Mouse (Mus musculus) stomach, embryonic 15.5 days (tissue): ENCODE measurements around the gene Sult2b1. TPM values are rescaled to one million over a fixed set of nuclear protein-coding genes. Genes with fewer than 3 reads are reported as not detected.

Source experiments
- ATAC-seq: fragments of 200-750 bp; cut with Nextera tagmentation; 2 replicates; pipeline ENCODE4 v1.8.0; 2017; ENCODE audit warnings: low read depth, moderate number of reproducible peaks, moderate TSS enrichment; ENCODE audit not compliant: insufficient read depth, low FRiP score
- H3K27ac ChIP-seq: fragments of 300-500 bp; sonication (generic); 2 replicates; pipeline ENCODE4 v1.5.1; 2015; ENCODE audit warnings: mild to moderate bottlenecking, inconsistent platforms
- H3K27me3 ChIP-seq: fragments of 300-500 bp; sonication (generic); replicated peaks from 2 replicates; pipeline ENCODE4 v1.6.1; 2015; ENCODE audit warnings: inconsistent platforms
- H3K36me3 ChIP-seq: fragments of 300-500 bp; sonication (generic); 2 replicates; pipeline ENCODE4 v1.6.1; 2015; ENCODE audit warnings: inconsistent platforms
- H3K4me1 ChIP-seq: fragments of 300-500 bp; sonication (generic); 2 replicates; pipeline ENCODE4 v1.6.1; 2015; ENCODE audit warnings: inconsistent platforms
- H3K4me2 ChIP-seq: fragments of 300-500 bp; sonication (generic); 2 replicates; pipeline ENCODE4 v1.6.1; 2015; ENCODE audit warnings: mild to moderate bottlenecking, inconsistent platforms
- H3K4me3 ChIP-seq: fragments of 300-500 bp; sonication (generic); replicated peaks from 2 replicates; pipeline ENCODE4 v1.5.1; 2015; ENCODE audit warnings: inconsistent platforms
- H3K9ac ChIP-seq: fragments of 300-500 bp; sonication (generic); 2 replicates; pipeline ENCODE4 v1.6.1; 2015; ENCODE audit warnings: inconsistent platforms
- H3K9me3 ChIP-seq: fragments of 300-500 bp; sonication (generic); 2 replicates; pipeline ENCODE4 v1.6.1; 2016; ENCODE audit warnings: inconsistent platforms
- WGBS: fragments of 180-500 bp; shearing (Covaris S2); methylation state at CpG from one replicate; pipeline ENCODE4 v1.1.7; 2015; 5-methylcytosine and 5-hydroxymethylcytosine counted together
- polyA plus RNA-seq: library from polyadenylated mRNA; unstranded; fragments of >200 nt; fragmentation: Nextera tagmentation; extraction: Ambion mirVana; gene quantifications from 2 replicates; pipeline ENCODE4 v1.2.1, GENCODE M21; 2015

Sult2b1 gene
- polyA plus RNA-seq, 1 experiment from 2014 or later = 14.4 TPM

DNA sequence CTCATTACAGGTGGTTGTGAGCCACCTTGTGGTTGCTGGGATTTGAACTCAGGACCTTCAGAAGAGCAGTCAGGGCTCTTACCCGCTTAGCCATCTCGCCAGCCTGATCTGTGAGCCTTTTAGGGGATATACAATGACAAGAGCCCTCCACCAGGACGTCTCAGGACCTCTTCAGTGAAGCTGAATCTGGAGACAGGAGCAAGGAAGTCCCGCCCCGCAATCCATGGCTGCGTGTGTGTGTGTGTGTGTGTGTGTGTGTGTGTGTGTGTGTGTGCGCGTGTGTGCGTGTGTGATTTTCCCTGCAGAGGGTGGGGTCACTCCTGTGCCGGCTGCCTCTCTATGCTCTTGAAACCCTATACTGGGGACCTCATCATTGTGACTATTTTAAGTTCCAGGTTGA, 44.6 kb downstream of the Sult2b1 start:
- Histone ChIP-seq H3K9me3 (no peaks in the 10 kb centered on the region), H3K27ac (no peak overlapping the region), H3K36me3 (no peaks in the 10 kb centered on the region), H3K4me1 (peaks cover 6% of the 10 kb centered on the region; the same call in 1 of the 2 replicates), H3K4me2 (no peak overlapping the region), H3K9ac (no peak overlapping the region), H3K4me3 (no peak overlapping the region), H3K27me3 (no peaks in the 10 kb centered on the region)
- WGBS = 62% methylated on average over 10 of the region's 10 CpGs
- no peak for ATAC-seq

DNA sequence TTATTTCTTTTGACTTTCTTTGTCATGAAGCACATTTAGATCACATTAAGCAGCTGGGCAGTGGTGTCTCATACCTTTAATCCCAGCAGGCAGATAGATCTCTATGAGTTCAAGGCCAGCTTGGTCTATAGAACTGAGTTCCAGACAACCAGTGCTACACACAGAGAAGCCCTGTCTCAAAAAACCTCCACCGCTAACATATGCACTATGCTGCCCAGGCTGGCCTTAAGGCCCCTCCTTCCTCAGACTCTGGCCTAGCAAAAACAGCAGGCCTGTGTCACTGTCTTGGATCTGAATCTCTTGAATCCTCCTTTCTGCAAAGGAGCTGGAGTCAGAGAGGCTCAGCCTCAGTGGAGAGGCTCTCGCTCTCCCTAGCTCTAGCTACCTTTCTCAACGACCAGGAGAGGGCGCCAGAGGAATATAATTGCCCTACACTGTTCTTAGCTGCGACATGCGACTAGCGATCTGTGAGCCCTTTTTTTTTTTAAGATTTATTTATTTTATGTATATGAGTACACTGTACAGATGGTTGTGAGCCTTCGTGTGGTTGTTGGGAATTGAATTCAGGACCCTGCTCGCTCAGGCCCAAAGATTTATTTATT, 45.2 kb downstream of the Sult2b1 start:
- WGBS = 7% methylated on average over 9 of the region's 9 CpGs
- no peaks in the 10 kb centered on the region for H3K36me3 ChIP-seq
- no peak overlapping the region for H3K9ac ChIP-seq
- no peak overlapping the region for H3K4me3 ChIP-seq
- H3K4me1 ChIP-seq = peaks cover 6% of the 10 kb centered on the region; the same call in 1 of the 2 replicates
- no peaks in the 10 kb centered on the region for H3K27me3 ChIP-seq
- no peak overlapping the region for H3K4me2 ChIP-seq
- no peaks in the 10 kb centered on the region for H3K9me3 ChIP-seq
- H3K27ac ChIP-seq = no peak overlapping the region
- peak; percentile 86 for ATAC-seq

DNA sequence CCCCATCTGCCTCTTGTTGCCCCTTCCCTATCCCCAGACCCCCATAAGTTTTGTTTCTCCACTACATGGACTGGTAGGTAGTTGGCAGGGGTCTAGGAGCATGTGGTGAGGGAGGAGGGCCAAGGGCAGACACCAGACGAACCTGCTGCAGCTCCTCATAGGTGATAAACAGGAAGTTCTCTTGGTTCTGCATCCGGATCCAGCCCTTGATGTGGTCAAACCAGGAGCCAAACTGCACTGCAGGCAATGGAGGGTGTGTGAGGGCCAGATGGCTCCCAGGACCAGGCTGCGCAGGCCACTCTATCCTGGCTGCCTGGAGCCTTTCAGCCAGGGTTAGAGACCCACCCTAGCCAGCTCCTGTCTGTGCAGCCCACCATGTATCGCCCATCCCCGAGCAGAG, 51.0 kb downstream of the Sult2b1 start:
- H3K4me3 ChIP-seq = no peak overlapping the region
- ATAC-seq = no peak
- H3K4me1 ChIP-seq = peaks cover 19% of the 10 kb centered on the region
- H3K9ac ChIP-seq = no peak overlapping the region
- H3K27ac ChIP-seq = no peak overlapping the region
- WGBS = 81% methylated on average over 5 of the region's 5 CpGs
- H3K36me3 ChIP-seq = no peaks in the 10 kb centered on the region
- no peaks in the 10 kb centered on the region for H3K27me3 ChIP-seq
- H3K4me2 ChIP-seq = no peak overlapping the region
- no peaks in the 10 kb centered on the region for H3K9me3 ChIP-seq

DNA sequence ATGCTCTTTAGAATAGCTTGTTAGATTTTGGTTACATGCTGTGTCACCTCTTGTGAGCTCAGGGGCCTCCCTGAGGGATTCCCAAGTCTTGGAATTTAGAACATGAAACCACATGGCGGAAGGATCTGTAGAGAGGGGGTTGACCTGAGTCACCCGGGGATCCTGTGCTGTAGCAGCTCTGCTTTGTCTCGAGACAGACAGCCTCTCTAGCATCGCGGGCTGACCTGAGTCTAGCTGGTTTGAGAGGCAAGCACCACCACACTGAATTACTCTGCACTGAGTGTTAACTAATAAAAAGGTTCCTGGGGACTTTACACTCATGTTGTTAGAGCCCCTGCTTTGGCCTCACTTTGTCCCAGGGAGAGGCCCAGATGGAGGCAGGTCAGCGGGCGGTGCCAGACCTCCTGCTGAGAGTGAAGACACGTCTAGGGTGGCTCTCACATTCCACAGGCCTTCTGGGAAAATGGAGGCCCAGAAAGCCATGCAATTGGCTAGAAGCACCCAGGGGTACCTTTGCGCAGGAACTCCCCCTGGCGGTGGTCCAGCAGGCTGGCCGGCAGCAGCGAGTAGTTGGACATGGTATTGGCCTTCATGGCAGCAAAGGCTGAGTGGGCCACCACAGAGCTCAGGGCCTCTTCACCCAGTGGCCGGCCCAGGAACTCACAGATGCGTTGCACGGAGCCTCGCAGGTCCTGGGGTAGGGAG, 53.6 kb downstream of the Sult2b1 start:
- Histone ChIP-seq H3K9ac (no peak overlapping the region), H3K4me3 (no peak overlapping the region), H3K27ac (peak overlapping the region; percentile 54; the same call in 1 of the 2 replicates), H3K4me2 (no peak overlapping the region), H3K27me3 (no peaks in the 10 kb centered on the region), H3K9me3 (no peaks in the 10 kb centered on the region), H3K36me3 (no peaks in the 10 kb centered on the region; the same call in 1 of the 2 replicates), H3K4me1 (peaks cover 24% of the 10 kb centered on the region)
- WGBS = 17% methylated on average over 16 of the region's 16 CpGs
- ATAC-seq = no peak

DNA sequence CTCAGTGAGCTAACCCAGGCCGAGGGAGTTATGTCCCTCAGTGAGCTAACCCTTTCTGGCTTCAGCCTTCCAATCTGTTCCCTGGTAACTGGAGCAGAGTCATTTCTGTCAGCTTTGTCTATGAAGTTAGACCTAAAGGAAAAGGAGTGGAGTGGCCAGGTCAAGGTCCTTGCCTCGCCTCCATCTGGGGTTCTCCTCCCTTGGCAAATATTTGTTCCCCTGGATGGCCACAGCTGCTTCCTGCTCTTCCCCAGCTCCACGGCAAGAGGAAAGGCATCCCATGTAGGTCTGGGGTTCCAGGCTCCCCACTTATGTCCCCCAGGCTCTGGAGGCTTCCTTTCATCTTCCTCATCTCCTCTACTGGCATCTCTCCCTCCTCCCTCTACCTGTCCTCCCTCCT, 56.8 kb downstream of the Sult2b1 start:
- no peak overlapping the region for H3K9ac ChIP-seq
- H3K27me3 ChIP-seq = no peaks in the 10 kb centered on the region
- peaks cover 24% of the 10 kb centered on the region for H3K4me1 ChIP-seq
- peak overlapping the region; percentile 30; the same call in 1 of the 2 replicates for H3K4me2 ChIP-seq
- ATAC-seq = peak; percentile 33
- peak overlapping the region; percentile 65; the same call in 1 of the 2 replicates for H3K27ac ChIP-seq
- WGBS = 67% methylated on average over 3 of the region's 3 CpGs
- H3K9me3 ChIP-seq = no peaks in the 10 kb centered on the region
- peaks cover 30% of the 10 kb centered on the region for H3K36me3 ChIP-seq
- H3K4me3 ChIP-seq = no peak overlapping the region

DNA sequence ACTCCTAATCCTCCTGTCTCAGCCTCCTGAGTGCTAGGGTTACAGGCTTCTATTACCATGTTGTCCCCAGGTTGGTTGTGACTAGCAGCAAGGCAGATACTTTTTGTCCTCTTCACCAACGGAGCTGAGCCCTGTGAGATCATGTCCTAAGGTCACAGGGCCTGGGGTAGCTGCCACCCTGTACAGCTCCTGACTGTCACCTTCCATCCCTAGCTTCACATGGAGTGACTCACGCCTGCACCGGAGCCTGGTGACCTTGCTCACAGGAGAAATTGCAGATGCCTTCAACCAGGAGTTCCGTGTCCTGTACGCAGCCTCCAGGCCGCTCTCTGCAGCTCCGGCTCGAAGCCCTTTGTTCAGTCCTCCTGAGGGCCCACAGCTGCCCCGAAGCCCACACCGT, 58.0 kb downstream of the Sult2b1 start:
- no peak overlapping the region for H3K9ac ChIP-seq
- H3K27me3 ChIP-seq = no peaks in the 10 kb centered on the region
- no peaks in the 10 kb centered on the region for H3K9me3 ChIP-seq
- H3K27ac ChIP-seq = 0 out of 2 replicates have a peak overlapping the region, but pooled peaks have one; percentile 65
- peaks cover 25% of the 10 kb centered on the region for H3K4me1 ChIP-seq
- peaks cover 37% of the 10 kb centered on the region for H3K36me3 ChIP-seq
- H3K4me3 ChIP-seq = no peak overlapping the region
- ATAC-seq = no peak
- WGBS = 89% methylated on average over 10 of the region's 10 CpGs
- H3K4me2 ChIP-seq = no peak overlapping the region

DNA sequence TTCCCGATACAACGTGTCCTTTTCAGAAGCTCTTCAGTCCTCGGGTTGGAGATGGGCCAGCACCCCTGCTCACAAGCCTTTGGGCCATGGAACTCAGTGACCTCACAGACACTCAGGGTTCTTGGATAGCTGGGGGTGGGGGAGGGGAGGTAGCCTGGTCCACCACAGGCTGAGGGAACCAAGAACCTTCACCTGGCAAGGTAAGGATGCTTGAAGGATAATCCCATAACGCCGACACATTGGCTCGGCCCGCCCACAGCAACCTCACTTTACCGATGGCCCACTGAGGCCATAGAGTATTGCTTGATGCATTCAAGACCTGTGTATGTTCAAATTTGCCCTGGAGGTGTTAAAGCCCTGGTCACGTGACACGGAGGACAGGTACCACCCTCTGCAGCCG, 58.8 kb downstream of the Sult2b1 start, which contains the start of gene Spaca4:
TSS of gene Spaca4 (minus strand) at position 101 of the 400 bp plus-strand sequence.
- no peak for ATAC-seq
- peaks cover 25% of the 10 kb centered on the region; the same call in 1 of the 2 replicates for H3K4me1 ChIP-seq
- 88% methylated on average over 11 of the region's 11 CpGs for WGBS

DNA sequence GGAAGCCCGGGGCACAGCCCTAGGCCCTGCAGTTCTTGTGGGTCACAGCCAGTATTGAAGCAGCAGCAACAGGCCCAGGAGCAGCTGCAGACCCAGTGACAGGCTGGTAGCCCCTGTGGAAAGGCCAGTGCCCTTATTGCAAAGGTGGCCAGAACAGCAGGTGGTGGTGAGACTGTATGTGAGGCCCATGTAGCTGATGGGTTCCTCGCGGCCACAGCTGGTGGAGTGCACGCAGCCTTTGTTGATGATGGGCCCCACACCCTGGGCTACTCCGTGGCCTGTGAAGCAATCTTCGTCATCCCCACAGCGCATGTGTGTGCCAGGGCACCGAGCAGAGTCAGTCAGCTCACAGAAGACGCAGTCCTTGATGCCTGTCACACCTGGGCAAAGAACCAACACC, 59.3 kb downstream of the Sult2b1 start:
- H3K4me3 ChIP-seq = no peak overlapping the region
- no peaks in the 10 kb centered on the region for H3K27me3 ChIP-seq
- H3K4me1 ChIP-seq = peaks cover 20% of the 10 kb centered on the region; the same call in 1 of the 2 replicates
- peaks cover 45% of the 10 kb centered on the region for H3K36me3 ChIP-seq
- H3K4me2 ChIP-seq = no peak overlapping the region
- no peaks in the 10 kb centered on the region for H3K9me3 ChIP-seq
- no peak overlapping the region for H3K9ac ChIP-seq
- 90% methylated on average over 9 of the region's 9 CpGs for WGBS
- ATAC-seq = no peak
- no peak overlapping the region for H3K27ac ChIP-seq

More for the DNA sequence above, 58.8 kb downstream of the Sult2b1 start, which contains the start of gene Spaca4:
- Histone ChIP-seq H3K4me3 (no peak within 1 kb of the TSS), H3K4me2 (no peak within 1 kb of the TSS), H3K36me3 (peaks cover 44% of the 10 kb centered on the region), H3K27me3 (no peaks in the 10 kb centered on the region), H3K27ac (0 out of 2 replicates have a peak within 1 kb of the TSS, but pooled peaks have one; percentile 65), H3K9me3 (no peaks in the 10 kb centered on the region), H3K9ac (no peak within 1 kb of the TSS)

DNA sequence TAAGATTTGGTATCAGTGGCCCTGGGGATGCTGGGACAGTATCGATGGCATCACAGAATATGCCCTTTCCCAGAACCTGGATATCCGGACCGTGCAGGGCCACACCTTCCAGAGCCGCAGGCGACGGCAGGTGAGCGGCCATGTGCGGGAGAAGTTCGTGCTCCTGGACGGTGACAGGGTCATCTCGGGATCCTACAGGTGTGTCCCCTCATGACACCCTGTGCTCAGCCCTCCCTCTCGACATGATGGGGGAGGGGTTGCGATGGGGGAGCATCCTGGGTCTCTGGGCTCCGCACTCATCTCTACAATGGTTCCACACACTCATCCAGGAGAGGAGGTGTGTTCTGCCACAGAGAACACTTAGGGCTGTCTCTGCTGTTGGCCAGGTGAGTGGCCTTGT, 60.7 kb downstream of the Sult2b1 start:
- no peak overlapping the region for H3K4me2 ChIP-seq
- ATAC-seq = no peak
- no peaks in the 10 kb centered on the region for H3K27me3 ChIP-seq
- peaks cover 28% of the 10 kb centered on the region for H3K4me1 ChIP-seq
- WGBS = 90% methylated on average over 14 of the region's 14 CpGs
- H3K9ac ChIP-seq = no peak overlapping the region
- no peak overlapping the region for H3K4me3 ChIP-seq
- no peaks in the 10 kb centered on the region for H3K9me3 ChIP-seq
- H3K27ac ChIP-seq = no peak overlapping the region
- H3K36me3 ChIP-seq = peaks cover 49% of the 10 kb centered on the region

DNA sequence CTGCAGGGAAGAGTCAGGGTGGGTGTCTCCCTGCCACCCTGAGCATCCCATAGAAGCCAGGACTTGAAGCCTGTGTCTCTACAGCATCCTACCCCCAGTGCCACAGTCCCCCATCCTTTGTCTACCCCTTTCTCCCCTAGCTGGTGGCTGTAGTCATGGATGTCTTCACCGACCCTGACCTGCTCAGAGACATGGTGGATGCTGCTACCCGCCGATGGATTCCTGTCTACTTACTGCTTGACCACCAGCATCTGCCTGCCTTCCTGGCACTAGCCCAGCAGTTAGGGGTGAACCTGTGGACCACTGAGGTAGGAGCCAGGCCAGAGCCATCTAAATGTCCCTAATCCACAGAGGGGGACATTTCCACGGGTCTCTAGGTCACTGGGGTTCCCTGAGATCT, 61.2 kb downstream of the Sult2b1 start:
- no peak overlapping the region for H3K4me2 ChIP-seq
- no peak overlapping the region for H3K4me3 ChIP-seq
- 86% methylated on average over 4 of the region's 4 CpGs for WGBS
- H3K9ac ChIP-seq = no peak overlapping the region
- peaks cover 49% of the 10 kb centered on the region for H3K36me3 ChIP-seq
- ATAC-seq = no peak
- H3K27ac ChIP-seq = no peak overlapping the region
- no peaks in the 10 kb centered on the region for H3K27me3 ChIP-seq
- H3K4me1 ChIP-seq = peaks cover 29% of the 10 kb centered on the region
- H3K9me3 ChIP-seq = no peaks in the 10 kb centered on the region

DNA sequence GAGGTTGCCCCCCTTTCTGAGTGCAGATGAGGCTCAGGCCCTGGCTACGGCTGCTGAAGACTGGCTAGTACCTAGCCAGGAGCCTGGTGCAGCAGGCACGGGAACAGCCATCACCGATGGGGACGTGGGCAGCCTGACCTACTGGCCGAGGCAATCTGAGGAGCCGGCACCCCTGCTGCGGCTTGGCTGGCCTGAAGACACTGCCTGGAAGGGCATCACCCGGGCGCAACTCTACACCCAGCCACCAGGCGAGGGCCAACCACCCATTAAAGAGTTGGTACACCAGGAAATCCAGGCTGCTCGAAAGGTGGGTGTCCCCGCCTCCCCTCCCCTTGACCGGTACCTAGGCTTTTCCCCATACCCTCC, 62.1 kb downstream of the Sult2b1 start:
- no peaks in the 10 kb centered on the region for H3K9me3 ChIP-seq
- peak overlapping the region; percentile 33 for H3K4me2 ChIP-seq

More for the DNA sequence above, 62.1 kb downstream of the Sult2b1 start:
- no peak for ATAC-seq
- 71% methylated on average over 13 of the region's 13 CpGs for WGBS
- no peaks in the 10 kb centered on the region for H3K27me3 ChIP-seq
- peak overlapping the region; percentile 68; the same call in 1 of the 2 replicates for H3K27ac ChIP-seq
- peaks cover 49% of the 10 kb centered on the region for H3K36me3 ChIP-seq
- H3K9ac ChIP-seq = no peak overlapping the region
- H3K4me1 ChIP-seq = peaks cover 29% of the 10 kb centered on the region
- H3K4me3 ChIP-seq = peak overlapping the region; percentile 11; the same call in 1 of the 2 replicates
